Mouse (Mus musculus): ENCODE data around the gene Rtca. TPM values are rescaled to one million over a fixed set of nuclear protein-coding genes. Genes with fewer than 3 reads are reported as not detected.

The Rtca gene
- total RNA-seq, 1 experiment = 50.4 TPM

- no peaks in the 10 kb centered on the region for H3K9me3 ChIP-seq (ENCODE audit: control insufficient read depth, insufficient read depth, low read depth, low read length)
- no peak overlapping the region for H3K9ac ChIP-seq (ENCODE audit: insufficient read depth, low read depth, low read length, poor library complexity, severe bottlenecking)
- H3K4me3 ChIP-seq (ENCODE audit: insufficient read depth in 1 of 2, low read depth in 1 of 2, low read length in 2 of 2, poor library complexity in 1 of 2, severe bottlenecking in 1 of 2) = no peak overlapping the region
- H3K36me3 ChIP-seq (ENCODE audit: control insufficient read depth, insufficient read depth, low read length, poor library complexity, severe bottlenecking) = no peaks in the 10 kb centered on the region
- TF ChIP-seq CHD2 (IDR thresholded peaks at IDR 0.05; ENCODE audit: low read depth, low read length) = no peak
- no peak for TF ChIP-seq ZNF384 (IDR thresholded peaks at IDR 0.05; ENCODE audit: low read depth, low read length)
- TF ChIP-seq HCFC1 (IDR thresholded peaks at IDR 0.05; ENCODE audit: borderline replicate concordance, insufficient read depth, low read length) = no peak
- TF ChIP-seq ZC3H11A (IDR thresholded peaks at IDR 0.05; ENCODE audit: borderline replicate concordance, low read depth, low read length) = no peak
- no peak for TF ChIP-seq MAFK (IDR thresholded peaks at IDR 0.05; ENCODE audit: insufficient read depth, low read depth, low read length)
- in situ Hi-C loops (cut with MboI; ENCODE audit: low sequenced_read_pairs in 2 of 2, unreplicated experiment in 2 of 2) = no loop called here
- DNase-seq (ENCODE audit: low read depth, low spot score) = no peak
- H3K27ac ChIP-seq (ENCODE audit: insufficient read depth, low read depth, low read length, poor library complexity, severe bottlenecking) = no peak overlapping the region
- H3K4me1 ChIP-seq (ENCODE audit: control insufficient read depth in 2 of 2, insufficient read depth in 2 of 2, low read length in 2 of 2, poor library complexity in 1 of 2) = no peaks in the 10 kb centered on the region
Observed at GRCm38 (mm10) chr3:116440066-116440997, 67.7 kb downstream of the Rtca start.

Other genes starting within 250 kb of the Rtca start
- gene Cdc14a, start 84.2 kb downstream of the Rtca start, total RNA-seq (2012; rRNA removed) = 3.5 TPM in 2 replicates
- 18.7 and 25.8 TPM in 2 replicates for gene Dbt, start 4.9 kb upstream of the Rtca start, total RNA-seq (2012; rRNA removed)
- 0.62 and 0.74 TPM in 2 replicates for gene Lrrc39, start 54.8 kb upstream of the Rtca start, total RNA-seq (2012; rRNA removed)
- 10.4 and 11.6 TPM in 2 replicates for gene Sass6, start 86.8 kb upstream of the Rtca start, total RNA-seq (2012; rRNA removed)
- 22.8 and 23.3 TPM in 2 replicates for gene Trmt13, start 106.4 kb upstream of the Rtca start, total RNA-seq (2012; rRNA removed)
- gene Mfsd14a, start 154.5 kb upstream of the Rtca start, total RNA-seq (2012; rRNA removed) = 117 and 142 TPM in 2 replicates
- 0.48 and 0.94 TPM in 2 replicates for gene Gm43191, start 173.1 kb upstream of the Rtca start, total RNA-seq (2012; rRNA removed)
- gene Slc35a3, start 204.6 kb upstream of the Rtca start, total RNA-seq (2012; rRNA removed) = 20.1 and 20.3 TPM in 2 replicates